Mouse (Mus musculus): ENCODE data around the gene Nlk. TPM values are rescaled to one million over a fixed set of nuclear protein-coding genes. Genes with fewer than 3 reads are reported as not detected.

Gene Nlk
- polyA plus RNA-seq, 1 experiment = 41.0 TPM

DNA sequence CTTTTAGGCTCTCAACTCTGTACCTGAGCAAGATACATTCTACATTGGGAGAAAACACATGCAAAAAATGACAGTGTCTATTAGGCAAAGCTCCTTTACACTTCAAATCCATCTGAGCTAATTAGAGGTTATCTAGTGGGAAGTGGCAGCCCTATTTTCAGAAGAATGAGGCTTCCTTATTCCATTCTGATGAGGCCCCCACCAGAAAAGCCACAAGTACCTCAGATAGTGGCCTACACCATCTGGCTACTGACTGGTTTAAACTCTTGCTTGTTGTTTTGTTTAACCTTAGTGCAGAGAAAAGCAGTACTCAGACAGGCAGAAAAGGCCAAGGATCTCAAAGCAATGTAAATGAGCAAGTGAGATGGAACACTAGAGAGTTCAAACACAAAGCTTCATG, 75.2 kb downstream of the Nlk start:
- TF ChIP-seq CTCF (IDR thresholded peaks at IDR 0.05; ENCODE audit: borderline replicate concordance, extremely low read depth, insufficient read depth, insufficient read length) (no peak), POLR2A (IDR thresholded peaks at IDR 0.05; ENCODE audit: borderline replicate concordance, extremely low read depth, insufficient read depth, insufficient read length, poor library complexity, severe bottlenecking) (no peak)

DNA sequence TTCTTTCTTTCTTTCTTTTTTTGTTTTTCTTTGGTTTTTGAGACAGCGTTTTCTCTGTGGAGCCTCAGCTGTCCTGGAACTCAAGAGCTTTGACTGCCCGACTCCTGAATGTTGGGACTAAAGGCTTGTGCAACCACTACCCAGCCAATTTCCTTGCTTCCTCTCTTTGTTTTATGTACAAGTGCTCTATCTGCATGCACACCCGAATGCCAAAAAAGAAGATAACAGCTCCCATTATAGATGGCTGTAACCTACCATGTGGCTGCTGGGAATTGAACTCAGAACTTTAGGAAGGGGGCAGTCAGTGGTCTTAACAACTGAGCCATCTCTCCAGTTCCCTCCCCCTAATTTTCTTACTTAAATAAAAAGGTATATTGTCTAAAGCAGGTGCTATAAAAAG, 77.0 kb downstream of the Nlk start:
- no peak for DNase-seq (ENCODE audit: low read depth)
- TF ChIP-seq CTCF (IDR thresholded peaks at IDR 0.05; ENCODE audit: borderline replicate concordance, extremely low read depth, insufficient read depth, insufficient read length) (no peak), POLR2A (IDR thresholded peaks at IDR 0.05; ENCODE audit: borderline replicate concordance, extremely low read depth, insufficient read depth, insufficient read length, poor library complexity, severe bottlenecking) (no peak)

More for the DNA sequence above, 75.2 kb downstream of the Nlk start:
- peak; percentile 39 for DNase-seq (ENCODE audit: low read depth)

DNA sequence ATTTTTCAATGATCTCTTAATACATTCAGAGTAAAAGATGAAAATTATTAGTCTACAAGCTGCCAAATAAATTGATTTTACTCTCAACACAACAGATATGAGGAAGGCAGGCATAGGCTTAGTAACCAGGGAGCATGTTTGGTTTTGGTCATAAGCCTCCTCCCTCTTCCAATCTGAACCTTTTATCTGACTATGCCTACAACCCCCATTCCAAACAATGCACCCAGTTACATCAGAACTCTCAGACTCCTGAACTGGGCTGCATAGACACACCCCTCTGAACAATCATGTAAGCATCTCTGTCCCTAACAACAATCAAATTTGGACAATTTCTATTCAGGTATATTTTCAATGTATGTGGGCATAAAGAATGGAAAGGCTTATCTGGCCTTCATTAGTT, 85.9 kb downstream of the Nlk start:
- no peak for DNase-seq (ENCODE audit: low read depth)
- TF ChIP-seq CTCF (IDR thresholded peaks at IDR 0.05; ENCODE audit: borderline replicate concordance, extremely low read depth, insufficient read depth, insufficient read length) = no peak
- no peak for TF ChIP-seq POLR2A (IDR thresholded peaks at IDR 0.05; ENCODE audit: borderline replicate concordance, extremely low read depth, insufficient read depth, insufficient read length, poor library complexity, severe bottlenecking)

DNA sequence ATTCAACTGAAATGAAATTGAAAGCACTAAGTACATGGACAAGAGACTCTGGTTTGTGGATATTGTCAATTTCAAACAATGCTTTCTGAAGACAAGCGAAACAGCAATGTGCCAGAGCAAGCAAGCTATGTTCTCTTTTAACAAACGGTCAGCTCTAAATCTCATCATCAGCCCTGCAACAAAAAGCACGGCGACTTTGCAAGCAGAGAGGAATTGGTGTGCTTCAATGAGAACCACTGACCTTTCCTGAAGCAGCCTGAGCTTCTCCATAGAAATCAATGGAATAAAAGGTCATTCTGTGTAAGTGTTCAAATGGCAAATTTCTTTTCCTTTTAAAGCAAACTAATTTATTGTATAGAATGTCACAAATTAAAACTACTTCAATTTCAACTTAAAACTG, 87.5 kb downstream of the Nlk start:
- DNase-seq (ENCODE audit: low read depth) = no peak
- TF ChIP-seq POLR2A (IDR thresholded peaks at IDR 0.05; ENCODE audit: borderline replicate concordance, extremely low read depth, insufficient read depth, insufficient read length, poor library complexity, severe bottlenecking) (no peak), CTCF (IDR thresholded peaks at IDR 0.05; ENCODE audit: borderline replicate concordance, extremely low read depth, insufficient read depth, insufficient read length) (no peak)

DNA sequence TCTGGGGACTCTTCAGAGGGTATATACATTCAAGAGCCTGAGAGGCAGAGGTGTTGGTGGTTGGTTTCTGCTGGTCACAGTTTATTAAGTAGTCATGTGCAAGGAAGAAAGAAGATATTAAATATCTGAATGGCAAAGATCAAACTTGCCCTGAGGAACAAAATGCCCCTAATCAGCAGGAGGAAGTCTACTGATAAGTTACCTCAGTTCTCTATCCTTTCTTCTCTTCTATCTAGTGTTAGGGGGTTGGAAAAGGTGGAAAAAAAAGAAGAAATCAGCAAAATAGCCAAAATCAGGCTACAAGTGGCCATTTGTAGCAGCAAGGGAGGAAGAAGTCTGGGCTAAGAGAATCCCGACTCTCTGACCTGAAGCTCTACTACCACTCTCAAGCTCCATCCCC, 92.3 kb downstream of the Nlk start:
- no peak for DNase-seq (ENCODE audit: low read depth)
- TF ChIP-seq CTCF (IDR thresholded peaks at IDR 0.05; ENCODE audit: borderline replicate concordance, extremely low read depth, insufficient read depth, insufficient read length) (no peak), POLR2A (IDR thresholded peaks at IDR 0.05; ENCODE audit: borderline replicate concordance, extremely low read depth, insufficient read depth, insufficient read length, poor library complexity, severe bottlenecking) (no peak)

DNA sequence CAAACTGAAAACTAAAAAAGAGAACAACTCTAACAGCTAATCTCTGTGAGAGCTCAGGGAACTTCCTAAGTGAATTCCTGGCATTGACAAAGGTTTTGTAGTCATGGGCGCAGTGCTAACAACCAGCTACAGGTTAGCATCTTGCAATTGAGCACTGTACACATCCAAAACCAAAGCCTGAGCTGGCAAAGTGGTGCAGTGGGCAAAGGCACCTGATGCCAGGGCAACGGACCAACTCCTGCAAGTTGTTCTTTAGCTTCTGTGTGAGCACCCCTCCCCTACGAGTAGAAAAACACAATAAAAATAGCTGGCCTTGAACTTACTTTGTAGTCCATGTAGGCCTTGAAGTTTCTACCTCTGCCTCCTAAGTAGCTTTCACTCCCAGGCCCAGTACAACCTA, 94.4 kb downstream of the Nlk start:
- no peak for DNase-seq (ENCODE audit: low read depth)
- TF ChIP-seq POLR2A (IDR thresholded peaks at IDR 0.05; ENCODE audit: borderline replicate concordance, extremely low read depth, insufficient read depth, insufficient read length, poor library complexity, severe bottlenecking) = no peak
- TF ChIP-seq CTCF (IDR thresholded peaks at IDR 0.05; ENCODE audit: borderline replicate concordance, extremely low read depth, insufficient read depth, insufficient read length) = no peak

DNA sequence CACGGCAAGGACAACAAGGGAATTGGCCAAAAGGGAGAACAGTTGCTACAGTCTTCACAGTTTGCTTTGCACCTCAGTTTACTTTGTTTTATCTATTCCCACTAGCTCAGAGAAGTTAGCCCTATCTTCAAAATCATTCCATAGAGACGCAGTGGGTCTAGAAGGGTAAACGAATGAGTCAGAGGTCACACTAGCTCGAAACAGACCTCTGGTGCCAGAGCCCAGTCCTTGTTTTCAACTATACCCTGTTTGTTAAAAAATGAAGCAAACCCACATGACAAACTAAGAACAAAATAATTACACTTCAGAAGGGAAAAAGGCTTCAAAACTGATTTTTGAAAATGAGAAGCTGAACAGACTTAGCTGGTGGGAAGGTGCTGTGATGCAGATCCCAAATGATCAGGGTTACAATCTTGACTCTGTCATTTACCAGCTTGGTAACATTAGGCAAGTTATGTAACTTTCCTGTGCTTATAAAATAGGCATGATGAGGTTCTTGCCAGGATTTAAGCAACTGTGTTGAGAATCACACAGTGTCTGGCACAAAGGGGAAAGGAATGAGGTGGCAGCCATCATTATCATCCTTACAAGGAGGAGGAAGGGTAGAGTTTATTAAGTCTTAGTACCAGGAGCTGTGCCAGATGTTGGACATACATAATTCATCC, 96.1 kb downstream of the Nlk start:
- no peak for DNase-seq (ENCODE audit: low read depth)

DNA sequence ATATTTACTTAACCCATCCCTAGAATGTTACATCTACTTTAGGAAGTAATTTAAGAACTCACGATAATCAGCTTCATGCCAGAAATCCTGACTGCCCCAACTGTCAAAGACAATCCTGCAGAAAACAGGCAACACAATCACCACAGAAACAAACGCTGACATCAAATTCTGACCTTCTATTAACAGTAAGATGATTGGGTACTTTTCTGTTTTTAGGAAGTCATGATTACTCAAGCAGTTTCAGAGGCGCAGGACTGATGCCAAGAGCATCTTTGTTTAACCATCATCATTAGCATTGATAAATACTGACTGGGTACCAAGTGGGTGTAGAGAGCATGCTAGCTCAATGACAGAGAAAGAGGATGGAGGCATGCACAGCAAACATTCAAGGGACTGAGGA, 96.7 kb downstream of the Nlk start:
- peak; percentile 30 for DNase-seq (ENCODE audit: low read depth)
- TF ChIP-seq CTCF (IDR thresholded peaks at IDR 0.05; ENCODE audit: borderline replicate concordance, extremely low read depth, insufficient read depth, insufficient read length) (no peak), POLR2A (IDR thresholded peaks at IDR 0.05; ENCODE audit: borderline replicate concordance, extremely low read depth, insufficient read depth, insufficient read length, poor library complexity, severe bottlenecking) (no peak)

More for the DNA sequence above, 96.1 kb downstream of the Nlk start:
- no peak for TF ChIP-seq POLR2A (IDR thresholded peaks at IDR 0.05; ENCODE audit: borderline replicate concordance, extremely low read depth, insufficient read depth, insufficient read length, poor library complexity, severe bottlenecking)
- no peak for TF ChIP-seq CTCF (IDR thresholded peaks at IDR 0.05; ENCODE audit: borderline replicate concordance, extremely low read depth, insufficient read depth, insufficient read length)

DNA sequence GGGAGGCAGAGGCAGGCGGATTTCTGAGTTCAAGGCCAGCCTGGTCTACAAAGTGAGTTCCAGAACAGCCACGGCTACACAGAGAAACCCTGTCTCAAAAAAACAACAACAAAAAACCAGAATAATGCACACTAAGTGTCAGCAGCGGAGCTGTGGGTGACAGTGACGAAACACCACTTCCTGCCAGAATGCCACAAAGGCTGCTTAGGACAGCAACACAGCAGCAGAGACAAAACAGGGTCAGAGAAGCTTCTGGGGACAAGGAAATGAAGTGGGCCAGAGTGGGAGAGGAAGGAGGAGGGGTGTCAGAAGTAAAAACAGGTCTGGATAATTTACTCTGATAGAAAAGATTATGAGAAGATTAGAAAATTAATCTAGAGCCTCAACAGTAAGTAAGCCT, 97.1 kb downstream of the Nlk start:
- no peak for TF ChIP-seq POLR2A (IDR thresholded peaks at IDR 0.05; ENCODE audit: borderline replicate concordance, extremely low read depth, insufficient read depth, insufficient read length, poor library complexity, severe bottlenecking)
- TF ChIP-seq CTCF (IDR thresholded peaks at IDR 0.05; ENCODE audit: borderline replicate concordance, extremely low read depth, insufficient read depth, insufficient read length) = no peak
- DNase-seq (ENCODE audit: low read depth) = no peak

DNA sequence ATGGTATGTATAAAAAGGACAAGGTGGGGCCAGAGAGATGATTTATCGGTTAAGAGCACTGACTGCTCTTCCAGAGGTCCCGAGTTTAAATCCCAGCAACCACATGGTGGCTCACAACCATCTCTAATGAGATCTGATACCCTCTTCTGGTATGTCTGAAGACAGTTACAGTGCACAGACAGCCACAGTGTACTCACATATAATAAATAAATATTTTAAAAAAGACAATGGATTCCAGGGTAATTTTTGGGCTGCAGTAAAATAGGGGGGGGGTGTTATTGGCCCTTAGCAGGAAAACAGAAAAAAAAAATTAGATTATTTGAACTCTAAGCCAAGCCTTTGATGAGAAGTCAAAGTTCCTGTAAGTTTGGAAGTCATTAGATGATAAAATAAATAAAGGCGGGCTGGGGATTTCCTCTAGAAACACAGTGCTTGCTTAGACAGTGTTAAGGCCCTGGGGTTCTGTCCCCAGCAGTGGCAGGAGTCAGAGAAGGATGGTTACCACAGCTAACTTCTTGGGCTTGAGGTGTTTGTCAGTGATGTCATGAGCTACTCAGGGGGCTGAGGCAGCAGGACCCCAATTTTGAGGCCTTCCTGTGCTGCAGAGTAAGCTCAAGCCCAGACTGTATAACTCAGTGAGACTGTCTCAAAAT, 98.3 kb downstream of the Nlk start:
- TF ChIP-seq POLR2A (IDR thresholded peaks at IDR 0.05; ENCODE audit: borderline replicate concordance, extremely low read depth, insufficient read depth, insufficient read length, poor library complexity, severe bottlenecking) (no peak), CTCF (IDR thresholded peaks at IDR 0.05; ENCODE audit: borderline replicate concordance, extremely low read depth, insufficient read depth, insufficient read length) (no peak)
- DNase-seq (ENCODE audit: low read depth) = no peak

DNA sequence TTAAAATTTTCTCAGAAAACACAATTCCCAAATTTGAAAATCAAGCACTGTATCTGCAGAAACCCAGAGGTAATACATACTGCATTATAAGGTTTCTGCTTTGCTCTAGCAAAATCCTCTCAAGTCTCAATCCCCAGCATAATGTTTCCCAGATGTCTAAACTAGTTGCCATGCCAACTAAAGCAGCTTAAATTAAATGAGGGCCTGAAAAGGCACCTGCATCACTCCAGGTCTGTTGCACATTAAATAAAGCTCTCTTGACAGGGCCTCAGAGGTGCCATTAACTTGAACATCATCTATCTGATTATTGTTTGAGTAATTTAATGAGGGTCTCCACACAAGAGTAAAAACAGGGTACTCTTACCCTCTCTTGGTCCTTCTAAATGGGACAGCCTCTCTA, 100.4 kb downstream of the Nlk start:
- TF ChIP-seq CTCF (IDR thresholded peaks at IDR 0.05; ENCODE audit: borderline replicate concordance, extremely low read depth, insufficient read depth, insufficient read length) (no peak), POLR2A (IDR thresholded peaks at IDR 0.05; ENCODE audit: borderline replicate concordance, extremely low read depth, insufficient read depth, insufficient read length, poor library complexity, severe bottlenecking) (no peak)
- peak; percentile 56 for DNase-seq (ENCODE audit: low read depth)

DNA sequence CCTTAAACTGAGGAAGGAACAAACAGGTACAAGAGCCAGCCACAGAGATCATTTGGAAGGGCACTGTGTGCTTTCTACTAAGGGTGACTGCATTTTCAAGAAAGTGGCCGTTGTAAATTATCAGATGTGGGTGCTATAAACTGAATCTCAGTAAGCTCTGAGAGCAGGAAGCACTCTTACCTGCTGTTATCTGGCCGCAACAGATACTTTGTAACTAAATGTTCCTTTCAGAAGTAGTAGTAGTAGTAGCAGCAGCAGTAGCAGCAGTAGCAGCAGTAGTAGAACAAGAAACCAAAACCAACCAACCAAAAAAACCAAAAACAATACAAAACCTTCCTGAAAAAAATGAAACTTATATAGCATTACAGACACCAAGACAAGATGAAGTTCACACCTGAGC, 101.4 kb downstream of the Nlk start:
- no peak for DNase-seq (ENCODE audit: low read depth)
- no peak for TF ChIP-seq CTCF (IDR thresholded peaks at IDR 0.05; ENCODE audit: borderline replicate concordance, extremely low read depth, insufficient read depth, insufficient read length)
- no peak for TF ChIP-seq POLR2A (IDR thresholded peaks at IDR 0.05; ENCODE audit: borderline replicate concordance, extremely low read depth, insufficient read depth, insufficient read length, poor library complexity, severe bottlenecking)

Data from brain, embryonic 14.5 days (tissue).